Mouse (Mus musculus): ENCODE measurements around the gene Kdm5a. TPM values are rescaled to one million over a fixed set of nuclear protein-coding genes. Genes with fewer than 3 reads are reported as not detected.
A peak's percentile ranks its signal among the peaks of the same experiment; 100 is the strongest.

The Kdm5a gene
- polyA plus RNA-seq, 1 experiment from 2014 or later, result 53.8 TPM

DNA sequence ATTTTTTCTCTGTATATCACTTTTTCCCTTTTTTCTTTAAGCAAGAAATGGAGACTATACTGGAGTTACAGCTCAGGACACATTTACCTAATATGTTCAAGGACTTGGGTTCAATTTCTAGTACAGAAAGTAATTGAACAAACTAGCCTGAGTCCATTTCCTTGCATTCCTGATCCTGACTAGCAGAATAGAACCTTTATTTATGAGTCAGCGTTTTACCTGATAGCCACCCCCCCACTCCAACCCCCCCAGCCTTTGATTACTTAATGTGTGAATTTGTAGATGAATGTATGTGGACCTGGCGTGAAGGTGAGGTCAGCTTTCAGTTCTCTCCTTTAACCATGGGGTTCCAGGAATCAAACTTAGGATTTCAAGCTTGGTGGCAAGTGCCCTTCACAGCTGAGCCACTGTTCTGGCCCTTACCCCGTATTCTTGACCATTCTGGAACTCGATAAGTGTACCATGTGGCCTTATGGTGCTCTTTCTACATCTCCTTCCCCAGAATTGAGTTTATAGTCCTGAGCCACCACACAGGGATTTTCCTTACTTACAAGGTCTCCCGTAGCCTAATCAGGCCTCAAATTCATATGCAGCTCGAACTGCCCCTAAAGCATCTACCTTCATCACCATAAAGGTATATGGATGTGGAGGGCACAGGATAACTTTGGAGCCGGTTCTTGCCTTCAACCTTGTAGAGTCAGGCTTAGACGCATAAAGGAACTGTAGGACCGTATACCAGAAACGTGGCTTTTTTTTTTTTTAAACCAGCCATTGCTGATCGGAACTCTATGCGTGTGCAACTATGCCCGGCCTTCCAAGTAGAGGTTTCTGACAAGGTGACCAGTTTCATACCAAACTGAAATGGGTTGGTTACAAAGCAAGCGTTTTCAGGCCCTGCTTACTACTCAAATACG, 893 bp upstream of the Kdm5a start:
- no peaks in the 10 kb centered on the region for H3K9me3 ChIP-seq
- H3K9ac ChIP-seq (replicated peaks), result peak overlapping the region; percentile 94
- H3K4me2 ChIP-seq (replicated peaks), result peak overlapping the region; percentile 78
- H3K36me3 ChIP-seq, result peaks cover 8% of the 10 kb centered on the region
- H3K4me3 ChIP-seq, result peak overlapping the region; percentile 100
- H3K4me1 ChIP-seq, result peaks cover 19% of the 10 kb centered on the region
- H3K27me3 ChIP-seq, result no peaks in the 10 kb centered on the region
- H3K27ac ChIP-seq (replicated peaks), result peak overlapping the region; percentile 97
- ATAC-seq (replicated peaks), result no peak
- 23% methylated on average over 15 of the region's 15 CpGs for WGBS

DNA sequence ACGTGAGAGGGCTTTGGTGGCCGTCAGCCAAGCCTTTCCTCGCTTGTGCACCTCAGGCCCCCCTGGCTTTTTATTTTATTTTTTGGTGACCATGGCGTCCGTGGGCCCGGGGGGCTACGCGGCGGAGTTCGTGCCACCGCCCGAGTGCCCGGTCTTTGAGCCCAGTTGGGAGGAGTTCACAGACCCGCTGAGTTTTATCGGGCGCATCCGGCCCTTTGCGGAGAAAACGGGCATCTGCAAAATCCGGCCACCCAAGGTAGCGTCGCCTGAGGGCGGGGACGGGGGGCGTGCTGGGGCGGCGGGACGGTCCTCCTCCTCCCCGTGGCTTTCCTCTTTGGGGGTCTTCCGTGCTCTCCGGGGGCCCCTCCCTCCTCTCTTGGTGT, 590 bp downstream of the Kdm5a start:
- WGBS, result under 1% methylated on average over 30 of the region's 31 CpGs
- Histone ChIP-seq H3K4me1 (peaks cover 19% of the 10 kb centered on the region), H3K9ac (replicated peaks) (peak overlapping the region; percentile 94), H3K27ac (replicated peaks) (peak overlapping the region; percentile 97), H3K27me3 (no peaks in the 10 kb centered on the region), H3K4me3 (peak overlapping the region; percentile 100), H3K36me3 (peaks cover 22% of the 10 kb centered on the region), H3K9me3 (no peaks in the 10 kb centered on the region), H3K4me2 (replicated peaks) (peak overlapping the region; percentile 95)
- peak; percentile 3; the same call in 1 of the 2 replicates for ATAC-seq (replicated peaks)

- whole genome bisulfite sequencing, result 5% methylated on average over 15 of the region's 15 CpGs
- H3K27ac ChIP-seq (replicated peaks), result no peak overlapping the region
These were observed 1.1 kb downstream of the Kdm5a start for GRCm38 (mm10) chr6:120365051-120365450.

DNA sequence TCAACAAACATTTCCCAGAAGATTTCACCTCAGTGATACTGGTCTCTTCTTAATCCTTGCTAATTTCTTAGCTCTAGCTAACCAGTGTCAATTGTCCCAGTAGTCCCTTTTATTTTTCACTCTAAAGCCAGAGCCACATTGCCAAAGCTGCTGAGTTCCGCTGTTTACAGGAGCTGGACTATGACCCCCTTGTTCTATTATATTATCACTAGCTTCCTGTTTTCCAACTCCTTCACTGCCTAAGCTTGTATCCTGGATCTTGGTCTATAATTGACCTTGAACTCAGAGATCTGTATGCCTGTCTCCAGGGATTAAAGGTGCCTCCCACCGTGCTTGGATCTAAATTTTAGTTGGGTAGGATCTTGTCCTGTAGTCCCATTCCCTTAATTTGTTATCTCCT, 12.8 kb downstream of the Kdm5a start:
- Histone ChIP-seq H3K9ac (replicated peaks) (no peak overlapping the region), H3K27ac (replicated peaks) (no peak overlapping the region), H3K27me3 (no peaks in the 10 kb centered on the region), H3K36me3 (peaks cover 79% of the 10 kb centered on the region), H3K4me2 (replicated peaks) (no peak overlapping the region), H3K4me3 (no peak overlapping the region), H3K9me3 (no peaks in the 10 kb centered on the region), H3K4me1 (no peaks in the 10 kb centered on the region)
- ATAC-seq (replicated peaks), result no peak
- WGBS, result 95% methylated on average over 2 of the region's 2 CpGs

More at GRCm38 (mm10) chr6:120365051-120365450, 1.1 kb downstream of the Kdm5a start:
- peak overlapping the region; percentile 95 for H3K4me2 ChIP-seq (replicated peaks)
- H3K4me1 ChIP-seq, result peaks cover 19% of the 10 kb centered on the region
- H3K4me3 ChIP-seq, result peak overlapping the region; percentile 100
- no peaks in the 10 kb centered on the region for H3K27me3 ChIP-seq
- ATAC-seq (replicated peaks), result no peak
- no peaks in the 10 kb centered on the region for H3K9me3 ChIP-seq
- H3K9ac ChIP-seq (replicated peaks), result peak overlapping the region; percentile 94
- H3K36me3 ChIP-seq, result peaks cover 27% of the 10 kb centered on the region

- WGBS, result 89% methylated on average over 3 of the region's 3 CpGs
- H3K9ac ChIP-seq (replicated peaks), result no peak overlapping the region
- ATAC-seq (replicated peaks), result no peak
- H3K4me2 ChIP-seq (replicated peaks), result no peak overlapping the region
- H3K36me3 ChIP-seq, result peaks cover 68% of the 10 kb centered on the region
- no peaks in the 10 kb centered on the region for H3K27me3 ChIP-seq
- H3K4me1 ChIP-seq, result no peaks in the 10 kb centered on the region
- H3K27ac ChIP-seq (replicated peaks), result no peak overlapping the region
- no peak overlapping the region for H3K4me3 ChIP-seq
- H3K9me3 ChIP-seq, result no peaks in the 10 kb centered on the region
These were observed 26.1 kb downstream of the Kdm5a start for GRCm38 (mm10) chr6:120390054-120390453.

DNA sequence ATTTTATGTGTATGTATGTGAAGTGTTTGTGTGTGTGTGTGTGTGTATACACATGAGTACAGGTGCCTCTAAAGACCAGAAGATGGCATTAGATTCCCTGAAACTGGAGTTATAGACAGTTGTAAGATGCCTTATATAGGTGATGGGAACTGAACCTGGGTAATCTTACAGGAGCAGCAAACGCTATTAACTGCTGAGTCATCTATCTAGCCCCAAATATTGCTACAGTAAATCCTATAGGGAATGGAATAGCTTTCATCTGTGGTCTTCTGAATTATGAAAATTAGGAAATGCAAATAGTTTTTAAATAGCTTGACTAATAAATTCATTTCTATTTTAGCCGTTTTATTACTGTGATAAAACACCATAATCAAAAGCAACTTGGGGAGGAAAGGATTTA, 28.9 kb downstream of the Kdm5a start:
- Histone ChIP-seq H3K4me2 (replicated peaks) (no peak overlapping the region), H3K4me1 (no peaks in the 10 kb centered on the region), H3K27ac (replicated peaks) (no peak overlapping the region), H3K27me3 (no peaks in the 10 kb centered on the region), H3K9ac (replicated peaks) (no peak overlapping the region), H3K36me3 (peaks cover 80% of the 10 kb centered on the region), H3K4me3 (no peak overlapping the region), H3K9me3 (no peaks in the 10 kb centered on the region)
- 94% methylated on average over 2 of the region's 2 CpGs for WGBS
- no peak for ATAC-seq (replicated peaks)

- no peaks in the 10 kb centered on the region for H3K27me3 ChIP-seq
- peaks cover 83% of the 10 kb centered on the region for H3K36me3 ChIP-seq
- H3K4me3 ChIP-seq, result no peak overlapping the region
- H3K4me1 ChIP-seq, result no peaks in the 10 kb centered on the region
- no peak for ATAC-seq (replicated peaks)
- no peak overlapping the region for H3K9ac ChIP-seq (replicated peaks)
- H3K27ac ChIP-seq (replicated peaks), result no peak overlapping the region
- no peak overlapping the region for H3K4me2 ChIP-seq (replicated peaks)
- 88% methylated on average over 5 of the region's 5 CpGs for WGBS
- no peaks in the 10 kb centered on the region for H3K9me3 ChIP-seq
These were observed 31.9 kb downstream of the Kdm5a start for GRCm38 (mm10) chr6:120395622-120396345.

- Histone ChIP-seq H3K9ac (replicated peaks) (no peak overlapping the region), H3K9me3 (no peaks in the 10 kb centered on the region), H3K4me2 (replicated peaks) (no peak overlapping the region), H3K36me3 (peaks cover 79% of the 10 kb centered on the region), H3K27me3 (no peaks in the 10 kb centered on the region), H3K27ac (replicated peaks) (no peak overlapping the region), H3K4me1 (no peaks in the 10 kb centered on the region), H3K4me3 (no peak overlapping the region)
- WGBS, result 97% methylated on average over 1 of the region's 1 CpGs
- ATAC-seq (replicated peaks), result no peak
These were observed 40.0 kb downstream of the Kdm5a start for GRCm38 (mm10) chr6:120403936-120404335.

DNA sequence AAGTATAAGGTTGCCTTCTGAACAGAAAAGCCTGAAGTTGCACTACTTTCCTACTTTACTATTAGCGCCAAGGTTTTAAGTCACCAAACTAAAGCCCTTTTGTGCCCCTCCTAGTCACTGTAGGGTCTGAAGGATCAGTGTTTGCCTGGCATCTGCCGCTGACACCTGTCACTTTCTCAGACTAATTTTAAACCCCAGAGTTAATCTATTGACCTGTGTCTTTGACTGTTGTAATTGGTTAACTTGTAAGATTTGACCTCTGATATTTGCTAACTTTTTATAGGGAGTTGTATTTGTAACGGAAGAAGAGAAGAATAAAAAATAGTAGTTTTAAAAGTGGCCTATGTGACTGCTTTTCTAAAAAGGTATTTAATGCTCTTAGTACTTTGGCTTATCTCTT, 74.2 kb downstream of the Kdm5a start:
- no peak overlapping the region for H3K27ac ChIP-seq (replicated peaks)
- no peaks in the 10 kb centered on the region for H3K27me3 ChIP-seq
- peaks cover 54% of the 10 kb centered on the region for H3K36me3 ChIP-seq
- H3K4me1 ChIP-seq, result no peaks in the 10 kb centered on the region
- no peak for ATAC-seq (replicated peaks)
- no peak overlapping the region for H3K9ac ChIP-seq (replicated peaks)
- no peak overlapping the region for H3K4me2 ChIP-seq (replicated peaks)
- H3K4me3 ChIP-seq, result no peak overlapping the region
- WGBS, result 94% methylated on average over 3 of the region's 3 CpGs
- no peaks in the 10 kb centered on the region for H3K9me3 ChIP-seq

- H3K9me3 ChIP-seq, result no peaks in the 10 kb centered on the region
- no peaks in the 10 kb centered on the region for H3K4me1 ChIP-seq
- no peak overlapping the region for H3K27ac ChIP-seq (replicated peaks)
- H3K27me3 ChIP-seq, result no peaks in the 10 kb centered on the region
- no peak overlapping the region for H3K4me3 ChIP-seq
- WGBS, result 72% methylated on average over 4 of the region's 4 CpGs
- no peak overlapping the region for H3K9ac ChIP-seq (replicated peaks)
- H3K36me3 ChIP-seq, result peaks cover 36% of the 10 kb centered on the region
- ATAC-seq (replicated peaks), result no peak
- H3K4me2 ChIP-seq (replicated peaks), result no peak overlapping the region
These were observed 78.3 kb downstream of the Kdm5a start for GRCm38 (mm10) chr6:120442171-120442749.

DNA sequence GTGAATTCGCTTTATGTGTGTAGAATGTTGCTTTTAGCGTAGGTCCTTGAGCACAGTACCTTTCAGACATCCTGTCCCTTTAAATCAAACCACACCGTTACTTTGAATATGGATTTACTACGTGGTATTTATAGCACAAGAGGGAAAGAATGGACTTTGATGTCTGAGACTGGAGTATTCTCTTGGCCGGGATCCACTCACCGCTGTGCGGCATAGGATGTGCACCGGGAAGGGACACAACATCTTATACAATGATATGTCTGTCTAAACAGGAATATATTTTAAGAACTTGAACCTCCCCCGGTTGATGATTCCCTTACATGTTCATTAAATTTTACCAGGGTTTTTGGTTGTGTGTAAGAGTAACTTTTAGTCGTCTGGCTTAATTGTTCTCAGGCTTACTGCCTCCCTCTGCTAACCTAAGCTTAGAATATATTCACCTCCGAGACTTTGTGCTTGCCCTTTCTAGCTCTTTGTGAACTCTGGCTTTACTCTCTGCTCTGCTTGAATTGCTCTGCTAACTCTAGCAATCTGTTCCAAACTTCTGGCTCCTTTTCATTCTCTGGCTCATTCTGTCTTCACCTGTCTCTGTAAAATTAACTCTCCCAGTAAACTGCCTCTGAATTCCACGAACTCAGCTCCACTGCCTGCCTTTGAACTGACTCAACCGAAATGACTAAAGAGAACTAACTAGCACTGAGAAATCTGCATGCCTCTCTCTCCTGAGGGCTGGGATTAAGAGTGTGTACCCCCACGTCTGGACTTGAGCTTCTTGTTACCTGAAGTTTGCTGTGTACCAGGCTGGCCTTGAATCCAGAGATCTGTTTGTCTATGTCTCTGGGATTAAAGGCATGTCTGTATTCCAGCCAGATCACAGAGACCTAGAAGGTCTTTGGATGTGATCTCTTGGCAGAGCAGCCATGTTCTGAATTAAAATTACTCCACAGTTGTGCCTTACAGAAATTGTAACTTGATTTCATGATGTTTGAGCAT, 79.7 kb downstream of the Kdm5a start:
- WGBS, result 74% methylated on average over 14 of the region's 14 CpGs
- no peak for ATAC-seq (replicated peaks)
- H3K4me3 ChIP-seq, result no peak overlapping the region

More for the DNA sequence above, 79.7 kb downstream of the Kdm5a start:
- no peak overlapping the region for H3K4me2 ChIP-seq (replicated peaks)
- peaks cover 28% of the 10 kb centered on the region for H3K36me3 ChIP-seq
- no peaks in the 10 kb centered on the region for H3K4me1 ChIP-seq
- no peak overlapping the region for H3K9ac ChIP-seq (replicated peaks)
- no peaks in the 10 kb centered on the region for H3K27me3 ChIP-seq
- H3K9me3 ChIP-seq, result no peaks in the 10 kb centered on the region
- H3K27ac ChIP-seq (replicated peaks), result no peak overlapping the region
